Mouse (Mus musculus) T-helper 2 cell (primary cell): ENCODE data around the gene Stambp.

Experiments used
- in situ Hi-C: fragments of 300-600 bp; cut with MboI, MseI; formaldehyde crosslinking; loops from one replicate; pipeline ENCODE4 v1.15.1; 2025; ENCODE audit warnings: high pct_unique_total_duplicates

The Stambp gene

GRCm38 (mm10) chr6:83501524-83502310, 70.8 kb downstream of the Stambp start:
- in situ Hi-C loops, result no loop called here

GRCm38 (mm10) chr6:83500462-83500861, 72.1 kb downstream of the Stambp start:
- in situ Hi-C loops, result no loop called here

- in situ Hi-C loops, result loop anchor here (5.0 kb wide), 1 partner anchor 37 kb away; no protein-coding TSS in a partner anchor
Observed at GRCm38 (mm10) chr6:83499078-83499477, 73.5 kb downstream of the Stambp start.

- in situ Hi-C loops, result loop anchor here (5.0 kb wide), 1 partner anchor 35 kb away; no protein-coding TSS in a partner anchor
Observed at GRCm38 (mm10) chr6:83496753-83497710, 75.5 kb downstream of the Stambp start.

- in situ Hi-C loops, result loop anchor here (5.0 kb wide), 1 partner anchor 34 kb away; no protein-coding TSS in a partner anchor
Observed at GRCm38 (mm10) chr6:83496009-83496752, 76.3 kb downstream of the Stambp start.
